Mouse (Mus musculus): ENCODE data around the gene Fam193b. TPM values are rescaled to one million over a fixed set of nuclear protein-coding genes. Genes with fewer than 3 reads are reported as not detected.
A peak's percentile ranks its signal among the peaks of the same experiment; 100 is the strongest.

Gene Fam193b
- polyA plus RNA-seq, 1 experiment from 2014 or later, result 7.9 TPM

DNA sequence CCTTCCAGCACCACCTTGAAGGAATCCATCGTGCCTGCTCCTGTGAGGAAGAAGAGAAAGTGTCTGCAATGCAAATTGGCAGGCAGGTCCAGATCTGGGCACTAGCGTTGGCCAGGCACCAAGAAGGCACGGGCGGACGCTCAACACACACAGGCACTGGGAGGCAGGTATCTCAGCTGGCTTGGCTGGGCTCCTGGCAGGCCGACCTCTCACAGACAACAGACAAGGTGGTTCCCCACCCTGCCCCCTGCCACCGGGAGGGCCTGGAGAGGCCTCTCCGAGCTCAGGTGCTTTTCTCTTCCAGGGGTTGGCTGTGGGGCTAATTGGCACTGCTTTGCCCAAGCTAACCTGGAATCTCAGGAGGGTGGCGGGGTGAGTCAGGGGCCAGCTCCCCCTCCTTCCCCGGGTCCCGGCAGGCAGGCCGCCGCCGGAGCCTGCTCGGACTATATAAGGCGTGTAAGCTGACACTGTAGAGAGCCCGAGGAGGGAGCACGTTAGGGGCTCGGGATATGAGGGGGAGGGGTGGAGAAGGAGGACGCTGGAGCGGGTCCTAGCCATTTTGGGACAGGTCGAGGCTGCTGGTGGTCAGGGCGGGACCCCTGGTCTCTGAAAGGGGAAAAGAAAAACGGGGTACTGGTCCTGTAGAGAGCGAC, 58.4 kb downstream of the Fam193b start:
- H3K36me3 ChIP-seq, result peaks cover 21% of the 10 kb centered on the region
- H3K27me3 ChIP-seq, result peaks cover 18% of the 10 kb centered on the region
- peak overlapping the region; percentile 81 for H3K9ac ChIP-seq
- WGBS (ENCODE audit: insufficient replicate concordance), result 5% methylated on average over 24 of the region's 25 CpGs
- H3K4me3 ChIP-seq (replicated peaks), result peak overlapping the region; percentile 75
- H3K27ac ChIP-seq, result peak overlapping the region; percentile 82
- DNase-seq, result no peak
- peak overlapping the region; percentile 97 for H3K4me2 ChIP-seq
- peaks cover 55% of the 10 kb centered on the region for H3K4me1 ChIP-seq (replicated peaks)
- no peaks in the 10 kb centered on the region for H3K9me3 ChIP-seq (replicated peaks)
- peak; percentile 26 for ATAC-seq (ENCODE audit: low read depth)

DNA sequence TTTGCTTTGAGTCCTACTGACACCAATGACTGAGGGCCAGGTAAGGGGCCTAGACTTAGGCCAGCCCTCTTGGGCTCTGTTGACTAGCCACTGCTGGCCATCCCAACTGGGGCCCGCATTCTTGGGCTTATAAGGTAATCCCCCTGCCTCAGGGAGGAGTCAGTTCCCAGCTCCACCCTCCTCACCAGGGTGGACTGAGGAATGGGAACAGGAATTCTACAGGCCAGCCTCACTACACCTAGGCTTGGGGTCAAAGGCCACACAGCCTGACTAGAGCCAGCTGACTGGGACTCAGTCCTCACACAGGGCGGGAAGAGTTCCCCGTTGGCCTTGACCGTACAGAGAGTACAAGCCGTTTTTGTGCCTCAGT, 59.4 kb downstream of the Fam193b start:
- Histone ChIP-seq H3K4me1 (replicated peaks) (peaks cover 60% of the 10 kb centered on the region), H3K9ac (peak overlapping the region; percentile 81), H3K4me3 (replicated peaks) (peak overlapping the region; percentile 75), H3K36me3 (peaks cover 30% of the 10 kb centered on the region), H3K9me3 (replicated peaks) (no peaks in the 10 kb centered on the region), H3K27ac (peak overlapping the region; percentile 82), H3K27me3 (peaks cover 18% of the 10 kb centered on the region), H3K4me2 (peak overlapping the region; percentile 97)
- DNase-seq (no peak), ATAC-seq (ENCODE audit: low read depth) (peak; percentile 16)
- 37% methylated on average over 5 of the region's 5 CpGs for WGBS (ENCODE audit: insufficient replicate concordance)

DNA sequence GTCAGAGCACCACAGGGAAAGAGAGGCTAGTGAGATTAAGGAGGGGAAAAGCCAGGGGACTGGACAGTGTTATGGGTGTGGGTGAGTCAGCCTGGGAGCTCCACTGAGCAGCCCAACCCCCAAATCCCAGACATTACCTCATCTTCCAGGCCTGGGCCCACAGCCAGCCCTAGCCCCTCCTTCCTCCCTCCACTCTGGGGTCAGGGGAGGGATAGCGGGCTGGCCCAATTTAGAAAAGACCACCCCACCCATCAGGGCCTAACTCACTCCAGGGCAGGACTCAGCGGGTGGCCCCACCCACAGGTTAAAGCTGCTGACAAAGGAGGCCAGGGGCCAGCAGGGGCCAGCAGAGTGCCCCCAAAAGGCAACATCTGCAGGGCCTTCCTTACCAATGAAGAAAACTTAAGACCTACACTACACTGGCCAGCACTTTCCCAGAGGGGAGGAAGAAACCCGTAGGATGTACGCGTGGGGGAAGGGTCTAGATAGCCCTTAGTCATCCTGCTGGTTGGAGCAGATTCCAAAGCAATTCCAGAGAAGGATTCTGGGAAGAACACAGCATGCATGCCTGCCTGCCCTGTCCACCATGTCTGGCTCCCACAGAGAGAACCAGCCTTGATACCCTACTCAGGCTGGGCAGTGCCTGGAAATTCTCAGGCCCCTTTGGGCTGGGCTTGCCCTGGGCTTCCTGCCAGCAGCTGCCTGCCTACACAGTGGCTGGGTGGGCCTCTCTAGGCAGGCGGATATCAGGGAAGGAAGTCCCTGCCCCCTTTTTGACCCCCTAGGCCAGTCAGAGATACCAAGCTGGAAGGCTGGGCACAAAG, 60.0 kb downstream of the Fam193b start:
- Histone ChIP-seq H3K4me1 (replicated peaks) (peaks cover 60% of the 10 kb centered on the region), H3K27me3 (peaks cover 18% of the 10 kb centered on the region), H3K9me3 (replicated peaks) (no peaks in the 10 kb centered on the region), H3K36me3 (peaks cover 36% of the 10 kb centered on the region), H3K4me3 (replicated peaks) (0 out of 2 replicates have a peak overlapping the region, but pooled peaks have one; percentile 75), H3K4me2 (peak overlapping the region; percentile 97), H3K9ac (peak overlapping the region; percentile 81), H3K27ac (peak overlapping the region; percentile 82)
- ATAC-seq (ENCODE audit: low read depth) (peak; percentile 55), DNase-seq (peak; percentile 42)
- WGBS (ENCODE audit: insufficient replicate concordance), result 5% methylated on average over 6 of the region's 6 CpGs

DNA sequence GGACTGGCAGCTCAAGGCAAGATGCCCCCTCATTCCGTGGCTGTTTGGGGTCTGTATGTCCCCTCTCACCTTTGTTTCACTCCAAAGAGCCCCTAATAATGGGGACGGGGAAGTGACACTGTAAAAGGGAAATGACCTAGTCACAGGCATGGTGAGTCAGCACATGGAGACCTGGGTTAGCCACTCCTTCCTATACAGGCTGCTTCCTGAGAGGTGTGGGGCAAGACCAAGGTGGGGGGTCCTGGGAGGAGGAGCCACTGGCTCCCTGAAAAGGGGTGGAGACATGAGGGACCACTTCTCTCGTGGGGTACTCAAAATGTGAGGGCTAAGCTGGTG, 60.6 kb downstream of the Fam193b start:
- peaks cover 41% of the 10 kb centered on the region for H3K36me3 ChIP-seq
- no peaks in the 10 kb centered on the region for H3K9me3 ChIP-seq (replicated peaks)
- no peak for DNase-seq
- H3K9ac ChIP-seq, result no peak overlapping the region
- peak overlapping the region; percentile 97; the same call in 1 of the 2 replicates for H3K4me2 ChIP-seq
- 16% methylated on average over 3 of the region's 3 CpGs for WGBS (ENCODE audit: insufficient replicate concordance)
- H3K4me1 ChIP-seq (replicated peaks), result peaks cover 60% of the 10 kb centered on the region
- peak overlapping the region; percentile 82; the same call in 1 of the 2 replicates for H3K27ac ChIP-seq
- peaks cover 16% of the 10 kb centered on the region for H3K27me3 ChIP-seq
- ATAC-seq (ENCODE audit: low read depth), result no peak
- no peak overlapping the region for H3K4me3 ChIP-seq (replicated peaks)

DNA sequence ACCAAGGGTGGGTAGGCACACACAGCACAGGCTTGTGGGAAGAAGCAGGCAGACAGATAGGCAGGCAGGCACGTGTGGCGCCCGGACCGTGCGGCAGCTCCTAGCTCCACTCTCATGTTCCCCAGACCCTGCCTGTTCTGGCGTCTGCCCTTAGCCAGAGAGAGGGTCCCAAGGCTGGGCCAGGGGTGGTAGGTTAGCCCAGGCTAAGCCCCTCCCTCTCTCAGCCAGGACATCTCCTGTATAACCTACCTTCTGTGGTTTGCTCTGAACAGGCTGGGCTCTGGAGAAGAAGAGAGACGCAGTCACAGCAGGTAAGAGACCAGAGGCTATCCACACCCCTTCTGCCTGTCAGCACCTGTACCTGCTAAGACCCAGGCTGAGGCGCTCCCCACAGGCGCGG, 62.4 kb downstream of the Fam193b start:
- DNase-seq (no peak), ATAC-seq (ENCODE audit: low read depth) (no peak)
- WGBS (ENCODE audit: insufficient replicate concordance), result 88% methylated on average over 10 of the region's 10 CpGs
- no peak overlapping the region for H3K27ac ChIP-seq
- H3K9ac ChIP-seq, result no peak overlapping the region
- H3K4me3 ChIP-seq (replicated peaks), result no peak overlapping the region
- no peak overlapping the region for H3K4me2 ChIP-seq
- H3K4me1 ChIP-seq (replicated peaks), result peaks cover 55% of the 10 kb centered on the region
- H3K9me3 ChIP-seq (replicated peaks), result no peaks in the 10 kb centered on the region
- H3K27me3 ChIP-seq, result no peaks in the 10 kb centered on the region
- H3K36me3 ChIP-seq, result peaks cover 57% of the 10 kb centered on the region

DNA sequence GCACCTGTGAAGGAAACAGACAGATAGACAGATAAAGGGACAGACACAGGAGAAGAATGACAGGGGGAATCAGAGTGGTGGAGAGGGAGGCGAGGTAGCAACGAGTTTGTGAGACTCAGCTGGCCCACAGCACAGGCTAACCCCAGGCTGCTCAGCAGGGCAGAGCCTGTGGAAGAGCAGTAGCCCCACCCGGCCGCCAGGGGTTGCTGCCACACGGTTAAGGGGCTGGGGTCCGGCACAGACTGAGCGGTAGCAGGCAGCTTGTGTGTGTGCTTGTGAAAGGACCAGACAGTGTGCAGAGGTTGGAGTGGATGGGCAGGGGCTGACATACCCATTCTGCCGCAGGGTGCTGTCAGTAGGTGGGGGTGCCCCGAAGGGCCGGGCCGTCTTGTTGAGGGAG, 63.0 kb downstream of the Fam193b start:
- WGBS (ENCODE audit: insufficient replicate concordance), result 52% methylated on average over 10 of the region's 11 CpGs
- no peak overlapping the region for H3K9ac ChIP-seq
- H3K27ac ChIP-seq, result no peak overlapping the region
- ATAC-seq (ENCODE audit: low read depth) (no peak), DNase-seq (no peak)
- no peak overlapping the region for H3K4me3 ChIP-seq (replicated peaks)
- H3K9me3 ChIP-seq (replicated peaks), result no peaks in the 10 kb centered on the region
- H3K36me3 ChIP-seq, result peaks cover 64% of the 10 kb centered on the region
- H3K4me1 ChIP-seq (replicated peaks), result peaks cover 50% of the 10 kb centered on the region
- no peak overlapping the region for H3K4me2 ChIP-seq
- no peaks in the 10 kb centered on the region for H3K27me3 ChIP-seq

DNA sequence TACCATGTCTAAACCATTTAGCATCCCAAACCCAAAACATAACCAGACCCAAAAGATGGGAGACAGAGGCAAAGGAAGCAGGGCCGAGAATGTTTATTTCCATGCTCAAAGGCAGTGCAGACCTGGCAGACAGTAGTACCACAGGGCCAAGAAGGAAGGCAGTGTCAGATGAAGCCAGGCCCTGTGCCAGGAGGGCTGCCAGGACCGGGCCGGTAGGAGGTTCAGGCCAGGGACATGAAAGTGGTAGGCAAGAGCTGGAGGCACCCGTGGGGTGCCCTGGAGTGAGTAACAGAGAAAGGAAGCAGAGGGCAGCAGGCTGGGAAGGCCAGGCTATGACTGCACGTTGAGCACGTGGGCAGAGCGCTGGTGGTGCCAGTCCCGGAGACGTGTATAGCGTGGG, 64.2 kb downstream of the Fam193b start:
- Histone ChIP-seq H3K27ac (no peak overlapping the region), H3K4me3 (replicated peaks) (no peak overlapping the region), H3K36me3 (peaks cover 67% of the 10 kb centered on the region), H3K9me3 (replicated peaks) (no peaks in the 10 kb centered on the region), H3K4me1 (replicated peaks) (peaks cover 38% of the 10 kb centered on the region), H3K27me3 (no peaks in the 10 kb centered on the region), H3K4me2 (no peak overlapping the region), H3K9ac (no peak overlapping the region)
- ATAC-seq (ENCODE audit: low read depth) (no peak), DNase-seq (no peak)
- WGBS (ENCODE audit: insufficient replicate concordance), result 86% methylated on average over 10 of the region's 10 CpGs

DNA sequence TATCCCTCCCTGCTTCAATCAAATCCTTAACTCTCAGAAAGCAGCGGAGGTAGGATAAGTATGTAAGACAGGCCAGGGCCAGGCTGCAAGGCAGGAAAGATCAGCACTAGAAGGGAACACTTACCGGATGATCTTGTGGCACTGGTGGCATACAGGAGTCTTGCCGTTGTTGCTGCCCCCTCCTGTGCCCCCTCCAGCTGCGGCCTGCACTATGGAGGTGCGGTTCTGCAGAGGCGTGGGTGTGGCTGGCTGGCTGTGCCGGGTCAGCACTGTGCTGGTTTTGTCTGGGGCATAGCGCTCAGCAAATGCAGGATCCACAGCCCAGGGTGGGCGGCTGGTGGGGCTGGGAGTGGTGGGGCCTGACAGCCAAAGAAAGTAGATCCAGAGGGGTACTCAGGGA, 65.1 kb downstream of the Fam193b start:
- no peak for DNase-seq
- Histone ChIP-seq H3K27me3 (no peaks in the 10 kb centered on the region), H3K9ac (no peak overlapping the region), H3K4me2 (no peak overlapping the region), H3K36me3 (peaks cover 67% of the 10 kb centered on the region), H3K27ac (no peak overlapping the region), H3K4me3 (replicated peaks) (no peak overlapping the region), H3K9me3 (replicated peaks) (no peaks in the 10 kb centered on the region), H3K4me1 (replicated peaks) (peaks cover 29% of the 10 kb centered on the region)
- ATAC-seq (ENCODE audit: low read depth), result no peak
- WGBS (ENCODE audit: insufficient replicate concordance), result 83% methylated on average over 9 of the region's 9 CpGs

DNA sequence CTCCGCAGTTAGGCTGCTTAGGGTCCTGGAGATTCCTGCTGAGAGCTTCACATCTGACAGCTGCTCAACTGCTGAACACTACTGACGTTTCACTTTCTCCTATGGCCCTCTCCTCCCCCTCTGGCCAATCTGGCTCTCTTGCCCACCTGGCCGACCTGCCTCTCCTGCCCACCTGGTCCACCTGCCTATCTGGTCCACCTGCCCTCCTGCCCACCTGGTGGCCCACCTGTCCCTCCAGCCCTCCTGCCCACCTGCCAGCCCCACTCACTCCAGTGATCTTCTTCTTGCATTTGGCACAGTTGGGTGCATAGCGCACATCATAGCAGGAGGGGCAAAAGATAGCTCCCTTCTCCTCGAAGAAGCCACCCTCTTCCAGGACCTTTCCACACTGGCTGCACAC, 66.5 kb downstream of the Fam193b start:
- Histone ChIP-seq H3K4me2 (no peak overlapping the region), H3K36me3 (peaks cover 65% of the 10 kb centered on the region), H3K27me3 (no peaks in the 10 kb centered on the region), H3K27ac (no peak overlapping the region), H3K4me1 (replicated peaks) (peaks cover 18% of the 10 kb centered on the region), H3K9ac (no peak overlapping the region), H3K9me3 (replicated peaks) (no peaks in the 10 kb centered on the region), H3K4me3 (replicated peaks) (no peak overlapping the region)
- ATAC-seq (ENCODE audit: low read depth), result no peak
- DNase-seq, result no peak
- WGBS (ENCODE audit: insufficient replicate concordance), result 71% methylated on average over 5 of the region's 5 CpGs

DNA sequence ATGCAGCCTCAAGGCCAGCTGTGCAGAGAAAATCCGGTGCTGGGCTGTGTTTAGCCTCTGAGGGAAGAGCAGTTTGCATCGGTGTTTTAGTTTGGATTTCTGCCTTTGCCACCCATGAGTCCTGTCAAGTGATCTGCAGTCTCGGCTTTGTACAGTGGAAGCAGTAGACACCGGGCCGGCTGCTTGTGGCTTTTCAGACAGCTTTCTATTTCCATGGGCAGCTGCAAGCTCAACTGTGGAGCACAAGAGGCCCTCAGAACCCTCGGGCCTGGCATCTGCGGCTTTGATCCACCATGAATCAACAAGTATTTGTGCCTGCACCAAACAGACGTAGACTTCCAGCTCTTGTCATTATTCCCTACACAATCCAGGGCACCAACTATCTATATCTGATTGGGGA, 68.5 kb downstream of the Fam193b start:
- H3K36me3 ChIP-seq, result peaks cover 51% of the 10 kb centered on the region
- H3K9ac ChIP-seq, result no peak overlapping the region
- H3K27ac ChIP-seq, result no peak overlapping the region
- H3K4me3 ChIP-seq (replicated peaks), result no peak overlapping the region
- ATAC-seq (ENCODE audit: low read depth), result no peak
- no peaks in the 10 kb centered on the region for H3K9me3 ChIP-seq (replicated peaks)
- H3K27me3 ChIP-seq, result no peaks in the 10 kb centered on the region
- 75% methylated on average over 8 of the region's 8 CpGs for WGBS (ENCODE audit: insufficient replicate concordance)
- DNase-seq, result no peak
- H3K4me1 ChIP-seq (replicated peaks), result peaks cover 4% of the 10 kb centered on the region
- no peak overlapping the region for H3K4me2 ChIP-seq

DNA sequence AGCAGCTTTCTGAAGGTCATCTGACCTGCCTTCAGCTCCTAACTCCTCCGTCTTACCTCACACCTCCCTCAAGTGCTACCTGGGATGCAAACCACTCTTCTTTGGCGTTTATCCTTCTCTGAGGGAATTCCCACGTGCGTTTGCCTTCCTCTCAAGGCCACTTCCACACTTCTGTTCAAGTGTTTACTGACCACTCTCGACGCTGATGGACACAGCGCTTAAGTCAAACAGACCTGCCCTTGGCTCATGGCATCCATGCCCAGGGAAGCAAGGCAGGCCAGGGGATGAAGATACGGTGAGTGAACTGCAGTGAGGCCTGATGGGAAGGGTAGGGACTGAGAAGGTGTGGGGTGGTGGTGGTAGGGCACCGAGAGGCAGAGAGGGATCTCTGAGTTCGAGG, 70.3 kb downstream of the Fam193b start:
- Histone ChIP-seq H3K4me3 (replicated peaks) (no peak overlapping the region), H3K4me1 (replicated peaks) (no peaks in the 10 kb centered on the region; the same call in 1 of the 2 replicates), H3K9me3 (replicated peaks) (no peaks in the 10 kb centered on the region), H3K27ac (no peak overlapping the region), H3K9ac (no peak overlapping the region), H3K4me2 (no peak overlapping the region), H3K36me3 (peaks cover 34% of the 10 kb centered on the region), H3K27me3 (peaks cover 11% of the 10 kb centered on the region)
- ATAC-seq (ENCODE audit: low read depth) (no peak), DNase-seq (no peak)
- 66% methylated on average over 10 of the region's 10 CpGs for WGBS (ENCODE audit: insufficient replicate concordance)

DNA sequence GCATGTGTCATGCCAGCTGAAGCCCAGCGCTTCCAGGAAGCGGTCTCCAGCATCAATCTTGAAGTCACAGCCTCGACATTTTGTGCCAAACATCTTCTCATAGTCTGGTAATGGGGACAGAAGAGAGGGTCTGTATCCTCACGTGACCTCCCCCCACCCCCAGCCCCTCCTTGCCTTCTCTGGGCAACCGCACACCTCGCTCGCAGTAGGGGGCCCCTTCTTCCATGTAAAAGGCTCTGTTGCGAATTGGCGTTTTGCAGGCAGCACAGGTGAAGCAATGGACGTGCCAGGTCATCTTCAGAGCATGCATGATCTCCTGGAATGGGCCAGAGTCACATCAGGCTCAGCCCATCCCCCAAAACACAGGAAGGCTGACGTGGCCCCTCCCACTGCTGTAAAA, 72.0 kb downstream of the Fam193b start:
- H3K36me3 ChIP-seq, result peaks cover 19% of the 10 kb centered on the region
- peaks cover 26% of the 10 kb centered on the region for H3K27me3 ChIP-seq
- 69% methylated on average over 11 of the region's 11 CpGs for WGBS (ENCODE audit: insufficient replicate concordance)
- H3K4me2 ChIP-seq, result no peak overlapping the region
- H3K4me3 ChIP-seq (replicated peaks), result no peak overlapping the region
- H3K27ac ChIP-seq, result no peak overlapping the region
- H3K9me3 ChIP-seq (replicated peaks), result no peaks in the 10 kb centered on the region
- H3K4me1 ChIP-seq (replicated peaks), result peaks cover 7% of the 10 kb centered on the region
- H3K9ac ChIP-seq, result no peak overlapping the region
- DNase-seq, result no peak
- no peak for ATAC-seq (ENCODE audit: low read depth)

All from liver, embryonic 13.5 days (tissue).